Mouse (Mus musculus) neural tube, embryonic 14.5 days (tissue): ENCODE results near the gene Trim71. TPM values are rescaled to one million over a fixed set of nuclear protein-coding genes. Genes with fewer than 3 reads are reported as not detected.

Experiments used
- ATAC-seq: fragments of 200-750 bp; cut with Nextera tagmentation; 2 replicates; pipeline ENCODE4 v1.8.0; 2017; ENCODE audit warnings: low read depth, mild to moderate bottlenecking, moderate TSS enrichment, moderate library complexity
- H3K27ac ChIP-seq: fragments of 300-500 bp; sonication (generic); 2 replicates; pipeline ENCODE4 v1.5.1; 2014; ENCODE audit warnings: low read depth, mild to moderate bottlenecking, control low read depth, low read length, moderate library complexity, mixed read lengths
- H3K27me3 ChIP-seq: fragments of 300-500 bp; sonication (generic); 2 replicates; pipeline ENCODE4 v1.6.1; 2014; ENCODE audit warnings: low read length; ENCODE audit not compliant: control insufficient read depth, insufficient read depth
- H3K36me3 ChIP-seq: fragments of 300-500 bp; sonication (generic); 2 replicates; pipeline ENCODE4 v1.6.1; 2014; ENCODE audit warnings: low read length, mixed read lengths; ENCODE audit not compliant: control insufficient read depth, insufficient read depth
- H3K4me1 ChIP-seq: fragments of 300-500 bp; sonication (generic); 2 replicates; pipeline ENCODE4 v1.6.1; 2014; ENCODE audit warnings: low read length; ENCODE audit not compliant: control insufficient read depth, insufficient read depth
- H3K4me2 ChIP-seq: fragments of 300-500 bp; sonication (generic); 2 replicates; pipeline ENCODE4 v1.6.1; 2014; ENCODE audit warnings: mild to moderate bottlenecking, low read depth, low read length, control low read depth
- H3K4me3 ChIP-seq: fragments of 300-500 bp; sonication (generic); 2 replicates; pipeline ENCODE4 v1.5.1; 2014; ENCODE audit warnings: low read depth, low read length, control low read depth, mixed read lengths
- H3K9ac ChIP-seq: fragments of 300-500 bp; sonication (generic); replicated peaks from 2 replicates; pipeline ENCODE4 v1.6.1; 2014; ENCODE audit warnings: low read depth, mild to moderate bottlenecking, control low read depth, low read length, mixed read lengths
- H3K9me3 ChIP-seq: fragments of 300-500 bp; sonication (generic); 2 replicates; pipeline ENCODE4 v1.6.1; 2016; ENCODE audit warnings: low read length; ENCODE audit not compliant: control insufficient read depth
- WGBS: fragments of 180-500 bp; shearing (Covaris S2); extraction: QIAGEN DNeasy Blood & Tissue Kit; methylation state at CpG from one replicate; pipeline ENCODE4 v1.1.7; 2014; 5-methylcytosine and 5-hydroxymethylcytosine counted together
- polyA plus RNA-seq: library from polyadenylated mRNA; unstranded; fragments of >200 nt; fragmentation: Nextera tagmentation; extraction: Ambion mirVana; gene quantifications from 2 replicates; pipeline ENCODE4 v1.2.1, GENCODE M21; 2014

Gene Trim71
- polyA plus RNA-seq, 1 experiment from 2014 or later, result 0.28 TPM

DNA sequence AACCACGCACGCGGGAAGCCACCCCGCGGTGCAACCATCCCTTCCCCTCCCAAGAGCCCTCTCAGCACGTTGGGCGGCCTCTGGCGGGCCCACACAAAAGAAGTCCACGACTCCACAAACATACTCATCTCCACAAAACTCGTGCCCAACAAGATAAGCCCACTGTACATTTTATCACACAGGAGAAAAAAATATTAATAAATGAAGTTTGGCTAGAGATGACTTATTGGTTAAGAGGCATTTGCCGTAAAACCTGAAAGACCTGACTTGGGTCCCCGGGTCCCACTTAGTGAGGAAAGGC lies 2.5 kb downstream of the Trim71 start:
- Histone ChIP-seq H3K9me3 (no peaks in the 10 kb centered on the region), H3K27me3 (peaks cover 19% of the 10 kb centered on the region), H3K4me2 (peak overlapping the region; percentile 79), H3K4me3 (peak overlapping the region; percentile 58), H3K36me3 (no peaks in the 10 kb centered on the region), H3K27ac (no peak overlapping the region), H3K4me1 (peaks cover 16% of the 10 kb centered on the region; the same call in 1 of the 2 replicates), H3K9ac (no peak overlapping the region)
- no peak for ATAC-seq
- WGBS, result 3% methylated on average over 12 of the region's 12 CpGs

GRCm38 (mm10) chr9:114560771-114561670 lies 3.1 kb downstream of the Trim71 start:
- WGBS, result under 1% methylated on average over 36 of the region's 36 CpGs
- no peak overlapping the region for H3K9ac ChIP-seq
- H3K4me1 ChIP-seq, result peaks cover 16% of the 10 kb centered on the region; the same call in 1 of the 2 replicates
- peak overlapping the region; percentile 58 for H3K4me3 ChIP-seq
- H3K9me3 ChIP-seq, result no peaks in the 10 kb centered on the region
- H3K27me3 ChIP-seq, result peaks cover 19% of the 10 kb centered on the region
- H3K27ac ChIP-seq, result no peak overlapping the region
- no peaks in the 10 kb centered on the region for H3K36me3 ChIP-seq
- peak overlapping the region; percentile 79 for H3K4me2 ChIP-seq
- no peak for ATAC-seq

DNA sequence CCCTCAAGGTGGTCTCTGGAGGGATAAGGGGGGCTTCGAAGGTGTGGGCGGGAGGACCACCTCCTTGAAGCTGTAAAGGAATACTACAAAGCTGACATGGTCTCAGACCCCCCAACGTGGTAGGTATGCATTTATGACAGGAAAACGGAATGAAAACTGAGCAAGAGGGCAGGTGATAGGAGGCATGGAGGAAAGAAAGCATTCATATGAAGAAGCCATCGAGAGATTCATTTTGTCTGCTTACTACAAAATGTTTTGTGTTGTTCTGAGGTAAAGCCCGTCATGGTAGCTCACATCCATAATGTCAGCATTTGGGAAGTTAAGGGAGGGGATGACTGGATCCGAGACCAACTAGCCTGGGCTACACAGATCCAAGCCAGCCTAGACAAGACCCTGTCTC lies 4.0 kb downstream of the Trim71 start:
- Histone ChIP-seq H3K4me3 (no peak overlapping the region), H3K4me1 (peaks cover 16% of the 10 kb centered on the region; the same call in 1 of the 2 replicates), H3K36me3 (no peaks in the 10 kb centered on the region), H3K27ac (no peak overlapping the region), H3K27me3 (peaks cover 19% of the 10 kb centered on the region), H3K4me2 (0 out of 2 replicates have a peak overlapping the region, but pooled peaks have one; percentile 79), H3K9ac (no peak overlapping the region), H3K9me3 (no peaks in the 10 kb centered on the region)
- no peak for ATAC-seq
- WGBS, result 6% methylated on average over 7 of the region's 7 CpGs

GRCm38 (mm10) chr9:114557086-114557485 lies 7.1 kb downstream of the Trim71 start:
- Histone ChIP-seq H3K4me3 (no peak overlapping the region), H3K4me2 (no peak overlapping the region), H3K4me1 (peaks cover 11% of the 10 kb centered on the region; the same call in 1 of the 2 replicates), H3K27me3 (peaks cover 9% of the 10 kb centered on the region; the same call in 1 of the 2 replicates), H3K9ac (no peak overlapping the region), H3K27ac (no peak overlapping the region), H3K36me3 (no peaks in the 10 kb centered on the region), H3K9me3 (no peaks in the 10 kb centered on the region)
- WGBS, result 9% methylated on average over 7 of the region's 7 CpGs
- ATAC-seq, result no peak

- Histone ChIP-seq H3K4me1 (peaks cover 7% of the 10 kb centered on the region; the same call in 1 of the 2 replicates), H3K4me2 (no peak overlapping the region), H3K36me3 (no peaks in the 10 kb centered on the region), H3K27me3 (peaks cover 7% of the 10 kb centered on the region; the same call in 1 of the 2 replicates), H3K4me3 (no peak overlapping the region), H3K27ac (no peak overlapping the region), H3K9ac (no peak overlapping the region), H3K9me3 (no peaks in the 10 kb centered on the region)
- no peak for ATAC-seq
- 29% methylated on average over 10 of the region's 10 CpGs for WGBS
These were observed 7.8 kb downstream of the Trim71 start for GRCm38 (mm10) chr9:114556276-114556855.

DNA sequence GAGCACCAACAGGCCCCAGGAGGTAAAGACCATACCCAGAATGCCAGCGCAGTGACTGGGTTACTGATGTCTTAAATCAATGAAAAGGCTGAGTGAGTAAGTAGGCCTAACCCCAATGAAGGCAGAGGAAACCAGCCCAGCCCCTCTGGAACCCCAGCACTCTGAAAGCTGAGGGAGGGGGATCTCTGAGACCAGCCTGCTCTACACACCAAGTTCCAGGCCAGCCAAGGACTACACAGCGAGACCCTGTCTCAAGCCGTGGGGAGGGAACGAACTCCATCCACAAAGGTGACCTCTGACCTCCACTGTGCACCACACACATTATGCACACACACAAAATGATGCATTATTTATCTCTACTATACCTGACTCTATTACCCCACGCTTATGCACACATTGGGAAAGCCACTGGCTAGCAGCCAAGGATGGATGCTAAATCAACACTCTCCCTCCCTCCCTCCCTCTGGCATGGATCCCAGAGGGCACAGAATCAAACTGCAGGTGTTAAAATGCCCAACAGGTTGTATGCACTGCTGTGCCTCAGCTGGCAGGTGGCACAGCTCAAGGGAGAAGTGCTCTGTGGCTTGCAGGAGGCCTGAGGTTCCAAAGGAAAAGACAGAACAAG lies 9.7 kb downstream of the Trim71 start:
- no peak overlapping the region for H3K9ac ChIP-seq
- no peak overlapping the region for H3K4me3 ChIP-seq
- H3K4me2 ChIP-seq, result no peak overlapping the region
- ATAC-seq, result peak; percentile 41; the same call in 1 of the 2 replicates
- WGBS, result 31% methylated on average over 5 of the region's 5 CpGs
- no peak overlapping the region for H3K27ac ChIP-seq
- H3K9me3 ChIP-seq, result no peaks in the 10 kb centered on the region
- H3K27me3 ChIP-seq, result no peaks in the 10 kb centered on the region
- H3K4me1 ChIP-seq, result no peaks in the 10 kb centered on the region; the same call in 1 of the 2 replicates
- no peaks in the 10 kb centered on the region for H3K36me3 ChIP-seq

- Histone ChIP-seq H3K27ac (no peak overlapping the region), H3K36me3 (no peaks in the 10 kb centered on the region), H3K4me3 (no peak overlapping the region), H3K4me1 (no peaks in the 10 kb centered on the region; the same call in 1 of the 2 replicates), H3K9me3 (no peaks in the 10 kb centered on the region), H3K27me3 (no peaks in the 10 kb centered on the region), H3K4me2 (no peak overlapping the region), H3K9ac (no peak overlapping the region)
- no peak for ATAC-seq
These were observed 10.3 kb downstream of the Trim71 start for GRCm38 (mm10) chr9:114553828-114554227.

DNA sequence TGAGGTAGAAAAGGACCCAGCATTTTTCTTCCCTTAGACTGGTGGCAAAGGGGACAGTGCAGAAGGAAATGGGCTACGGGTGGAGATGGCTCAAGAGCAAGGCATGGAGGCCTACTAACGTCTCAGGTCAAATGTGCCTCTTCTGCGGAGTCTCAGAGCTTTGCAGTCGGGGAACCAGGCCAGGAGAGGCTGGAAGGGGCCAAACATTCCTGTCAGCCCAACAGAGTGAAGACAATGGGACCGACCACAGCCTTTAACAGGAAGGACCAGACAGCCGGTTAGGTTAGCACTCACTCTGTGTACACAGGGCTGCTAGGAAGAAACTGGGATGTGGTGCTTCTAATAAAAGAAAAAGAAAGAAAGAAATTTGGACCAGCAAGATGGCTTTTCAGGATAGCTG lies 14.1 kb downstream of the Trim71 start:
- H3K4me1 ChIP-seq, result peaks cover 4% of the 10 kb centered on the region; the same call in 1 of the 2 replicates
- H3K4me2 ChIP-seq, result no peak overlapping the region
- no peaks in the 10 kb centered on the region for H3K36me3 ChIP-seq
- no peaks in the 10 kb centered on the region for H3K27me3 ChIP-seq
- H3K9me3 ChIP-seq, result no peaks in the 10 kb centered on the region
- no peak overlapping the region for H3K9ac ChIP-seq
- H3K4me3 ChIP-seq, result no peak overlapping the region
- ATAC-seq, result no peak
- WGBS, result 21% methylated on average over 6 of the region's 6 CpGs
- H3K27ac ChIP-seq, result no peak overlapping the region

GRCm38 (mm10) chr9:114549117-114549516 lies 15.1 kb downstream of the Trim71 start:
- no peak overlapping the region for H3K27ac ChIP-seq
- no peak overlapping the region for H3K4me2 ChIP-seq
- H3K4me3 ChIP-seq, result no peak overlapping the region
- no peaks in the 10 kb centered on the region for H3K27me3 ChIP-seq
- 12% methylated on average over 5 of the region's 5 CpGs for WGBS
- H3K9me3 ChIP-seq, result no peaks in the 10 kb centered on the region
- ATAC-seq, result no peak
- H3K9ac ChIP-seq, result no peak overlapping the region
- peaks cover 9% of the 10 kb centered on the region; the same call in 1 of the 2 replicates for H3K4me1 ChIP-seq
- H3K36me3 ChIP-seq, result no peaks in the 10 kb centered on the region
